Mouse (Mus musculus) cortical plate, adult 2 months (tissue): ENCODE data around the gene Myb. TPM values are rescaled to one million over a fixed set of nuclear protein-coding genes. Genes with fewer than 3 reads are reported as not detected.

Source experiments
- H3K27ac ChIP-seq: fragments of 200-500 bp; 2 replicates; pipeline ENCODE4 v1.5.1; 2012; ENCODE audit warnings: low read length, control low read depth, inconsistent platforms; ENCODE audit not compliant: insufficient read depth
- H3K4me1 ChIP-seq: fragments of 200-500 bp; 2 replicates; pipeline ENCODE4 v1.6.1; 2011; ENCODE audit warnings: low read length; ENCODE audit not compliant: control insufficient read depth, insufficient read depth
- H3K4me3 ChIP-seq: fragments of 200-500 bp; 2 replicates; pipeline ENCODE4 v1.5.1; 2011; ENCODE audit warnings: mild to moderate bottlenecking, low read length, control low read depth; ENCODE audit not compliant: insufficient read depth
- CTCF ChIP-seq: fragments of 200-500 bp; IDR thresholded peaks from 2 replicates; pipeline ENCODE4 v1.5.1; 2011; ENCODE audit warnings: mild to moderate bottlenecking, control low read depth, low read length; ENCODE audit not compliant: insufficient read depth; ENCODE audit errors: extremely low read depth
- POLR2A ChIP-seq: fragments of 200-500 bp; IDR thresholded peaks from 2 replicates; pipeline ENCODE4 v1.6.1; 2011; ENCODE audit warnings: mild to moderate bottlenecking, low read length, control low read depth; ENCODE audit not compliant: insufficient read depth; ENCODE audit errors: extremely low read depth
- polyA plus RNA-seq: library from polyadenylated mRNA; depleted of rRNA; stranded (reverse); fragments of >200 nt; gene quantifications from 2 replicates; pipeline ENCODE4 v1.2.3, GENCODE M21; 2012; rRNA removed

Myb gene
- polyA plus RNA-seq: 0.44 and 0.56 TPM in 2 replicates

DNA sequence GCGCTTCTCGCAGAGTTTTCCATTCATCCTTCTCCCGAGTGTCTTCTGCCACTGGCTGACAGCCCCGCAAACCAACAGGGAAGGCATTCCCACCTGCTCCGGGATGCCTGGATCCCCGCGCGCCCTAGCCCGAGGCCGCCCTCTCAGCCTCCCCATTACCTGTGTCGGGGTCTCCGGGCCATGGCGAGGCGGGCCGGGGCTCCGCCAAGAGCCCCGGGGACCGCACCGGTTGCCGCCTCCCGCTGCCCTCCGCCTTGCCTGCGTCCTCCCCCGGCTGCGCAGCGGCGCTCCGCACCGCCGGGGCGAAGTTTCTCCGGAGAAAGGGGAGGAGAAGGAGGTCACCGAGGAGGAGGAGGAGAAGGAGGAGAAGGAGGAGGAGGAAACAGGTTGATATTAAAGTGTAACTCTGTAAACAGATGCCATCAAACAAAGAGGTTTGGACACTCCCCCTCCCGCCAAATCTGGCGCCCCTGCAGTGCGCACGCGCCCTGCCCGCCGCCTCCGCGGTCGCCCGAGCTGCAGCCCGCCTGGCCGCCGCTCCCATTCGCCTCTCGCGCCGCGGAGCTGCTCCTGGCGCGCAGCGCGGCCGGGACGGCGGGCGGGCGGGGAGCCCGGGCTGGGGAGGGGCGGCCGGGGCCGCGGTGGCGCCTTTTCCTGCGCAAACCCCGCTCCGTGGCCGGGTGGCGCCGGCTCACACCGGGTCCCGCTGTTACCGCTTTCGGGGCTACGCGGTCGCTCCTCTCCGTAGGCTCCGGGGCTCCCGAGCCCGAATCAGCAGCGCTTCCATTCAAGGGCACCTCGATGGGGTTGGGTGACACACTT, at the start of gene Myb:
TSS of gene Myb (minus strand) at position 448 of the 822 bp plus-strand sequence.
- H3K4me3 ChIP-seq: peak within 1 kb of the TSS; percentile 38
- no peak within 1 kb of the TSS for H3K27ac ChIP-seq
- TF ChIP-seq POLR2A (no peak), CTCF (no peak)
- H3K4me1 ChIP-seq: no peaks in the 10 kb centered on the region; the same call in 1 of the 2 replicates

DNA sequence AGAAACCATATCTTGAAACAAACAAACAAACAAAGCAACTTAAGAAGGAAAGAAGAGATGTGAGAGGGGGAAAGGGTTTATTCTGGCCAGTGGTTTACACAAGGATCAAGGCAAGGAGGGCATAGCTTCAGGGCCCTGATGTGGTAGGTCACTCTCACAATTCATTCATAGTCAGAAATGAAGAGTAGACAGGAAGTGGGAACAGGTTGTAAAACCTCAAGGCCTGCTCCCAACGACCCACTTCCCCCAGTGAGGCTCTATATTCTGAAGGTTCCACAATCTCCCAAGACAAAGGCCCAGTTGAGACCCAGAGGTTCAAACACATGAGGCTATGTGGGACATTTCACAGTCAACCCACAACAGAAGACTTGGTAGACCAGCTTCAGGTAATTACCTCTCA, 46.6 kb upstream of the Myb start:
- H3K27ac ChIP-seq: no peak overlapping the region
- no peak overlapping the region for H3K4me3 ChIP-seq
- H3K4me1 ChIP-seq: no peaks in the 10 kb centered on the region
- TF ChIP-seq CTCF (no peak), POLR2A (no peak)

DNA sequence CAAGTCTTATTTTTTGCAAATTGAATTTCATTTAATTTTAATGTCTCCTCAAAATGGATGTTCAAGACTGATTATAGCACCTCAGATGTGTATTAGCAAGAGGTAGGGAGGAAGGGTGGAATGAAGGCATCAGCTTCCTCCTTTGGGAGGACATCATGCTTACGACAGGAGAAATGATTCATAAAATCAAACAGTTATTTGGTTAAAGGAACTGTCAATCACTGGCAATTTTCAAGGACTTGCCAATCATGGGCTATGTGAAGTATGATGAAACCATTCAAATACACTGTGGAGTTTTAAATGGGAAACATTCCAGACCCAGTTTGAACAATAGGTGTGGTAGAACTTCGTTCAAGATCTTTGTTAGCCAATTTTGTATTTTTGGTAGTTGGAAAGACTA, 45.4 kb upstream of the Myb start:
- H3K4me3 ChIP-seq: no peak overlapping the region
- no peak overlapping the region for H3K27ac ChIP-seq
- no peaks in the 10 kb centered on the region for H3K4me1 ChIP-seq
- no peak for TF ChIP-seq CTCF
- no peak for TF ChIP-seq POLR2A

DNA sequence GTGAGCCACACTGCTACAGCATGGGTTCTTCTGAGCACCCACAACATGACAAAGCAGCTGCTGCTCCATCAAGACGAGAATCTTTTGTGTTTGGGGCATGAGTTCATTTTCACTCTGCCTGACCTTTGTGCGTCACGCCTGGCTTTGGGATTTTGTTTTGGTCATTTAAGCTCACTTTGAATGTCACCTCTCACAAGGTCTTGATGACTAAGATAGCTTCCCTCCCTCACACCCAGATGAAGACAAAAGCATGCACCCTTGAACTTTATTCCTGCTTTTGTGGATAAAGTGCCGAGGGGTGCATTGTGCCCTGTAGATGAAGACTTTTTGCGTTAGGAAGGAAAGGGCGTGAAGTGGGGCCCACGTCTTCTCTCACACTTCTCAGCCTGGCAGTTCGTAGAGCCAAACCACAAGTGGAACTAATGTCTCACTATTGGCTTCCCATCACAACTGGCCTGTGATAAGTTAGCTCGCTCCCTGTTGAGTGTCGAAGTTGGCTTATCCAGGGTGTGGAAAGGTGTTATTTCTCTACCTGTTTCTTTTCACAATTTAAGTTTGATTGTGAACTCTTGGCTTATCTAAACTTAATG, 43.8 kb upstream of the Myb start:
- TF ChIP-seq CTCF (no peak), POLR2A (no peak)
- Histone ChIP-seq H3K4me1 (no peaks in the 10 kb centered on the region), H3K27ac (no peak overlapping the region), H3K4me3 (no peak overlapping the region)

DNA sequence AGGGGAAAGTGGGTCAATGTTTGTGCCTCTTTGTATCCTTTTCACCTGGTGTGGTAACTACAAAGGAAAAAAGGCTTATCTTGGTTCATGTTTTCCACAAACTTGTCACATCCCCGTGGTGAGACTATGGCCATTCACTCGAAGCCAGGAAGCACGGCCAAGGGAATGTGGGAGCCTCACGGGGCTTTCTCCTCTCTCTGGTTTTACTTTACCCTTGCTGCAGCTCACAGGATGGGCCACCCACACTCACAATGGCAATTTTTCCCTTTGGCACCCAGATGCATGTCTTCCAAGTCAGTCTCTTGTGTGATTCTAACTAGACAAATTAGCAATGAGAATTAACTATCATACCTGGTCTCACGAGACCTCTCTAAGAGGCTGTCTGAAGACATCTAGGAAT, 43.1 kb upstream of the Myb start:
- Histone ChIP-seq H3K27ac (no peak overlapping the region), H3K4me3 (no peak overlapping the region), H3K4me1 (no peaks in the 10 kb centered on the region)
- TF ChIP-seq CTCF: no peak
- no peak for TF ChIP-seq POLR2A

DNA sequence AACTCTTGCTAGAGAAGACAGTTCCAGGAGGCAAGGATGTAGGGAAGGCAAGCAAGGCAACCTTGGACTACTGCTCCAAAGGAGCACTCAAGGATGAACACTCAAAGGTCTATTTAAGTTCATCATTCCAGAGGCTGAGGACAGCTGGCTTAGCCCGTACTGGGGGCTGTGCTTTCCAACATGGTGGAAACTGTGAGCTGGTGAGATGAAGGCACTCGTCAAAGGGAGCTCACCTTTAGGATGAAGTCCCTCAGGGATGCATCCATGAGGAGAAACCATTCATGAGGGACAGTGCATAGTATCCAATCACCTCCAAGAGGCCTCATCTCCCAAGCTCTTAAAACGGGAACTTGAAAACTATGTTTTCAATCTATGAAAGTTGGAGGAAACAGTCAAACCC, 42.7 kb upstream of the Myb start:
- TF ChIP-seq POLR2A (no peak), CTCF (no peak)
- Histone ChIP-seq H3K4me3 (no peak overlapping the region), H3K4me1 (no peaks in the 10 kb centered on the region), H3K27ac (no peak overlapping the region)

DNA sequence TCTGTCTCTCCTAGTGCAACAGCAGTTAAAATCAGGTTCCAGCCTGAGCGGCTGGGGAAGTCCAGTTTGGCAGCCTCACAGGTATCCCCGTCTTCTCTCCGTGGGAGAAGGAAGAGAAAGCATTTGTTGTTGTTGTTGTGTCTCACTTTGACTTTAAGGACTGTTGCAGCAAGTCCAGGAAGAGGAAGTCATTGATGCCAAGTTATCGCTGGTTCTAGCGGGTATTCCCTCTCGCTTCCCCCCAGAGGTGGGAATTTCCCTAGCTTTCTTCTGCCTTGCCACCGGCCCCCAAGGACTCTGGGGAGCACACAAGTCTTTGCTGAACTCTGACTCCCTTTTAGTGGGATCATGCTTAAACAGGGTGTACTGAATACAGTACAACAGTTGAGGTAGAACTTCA, 40.0 kb upstream of the Myb start:
- Histone ChIP-seq H3K4me3 (no peak overlapping the region), H3K27ac (no peak overlapping the region), H3K4me1 (no peaks in the 10 kb centered on the region)
- no peak for TF ChIP-seq POLR2A
- TF ChIP-seq CTCF: no peak

DNA sequence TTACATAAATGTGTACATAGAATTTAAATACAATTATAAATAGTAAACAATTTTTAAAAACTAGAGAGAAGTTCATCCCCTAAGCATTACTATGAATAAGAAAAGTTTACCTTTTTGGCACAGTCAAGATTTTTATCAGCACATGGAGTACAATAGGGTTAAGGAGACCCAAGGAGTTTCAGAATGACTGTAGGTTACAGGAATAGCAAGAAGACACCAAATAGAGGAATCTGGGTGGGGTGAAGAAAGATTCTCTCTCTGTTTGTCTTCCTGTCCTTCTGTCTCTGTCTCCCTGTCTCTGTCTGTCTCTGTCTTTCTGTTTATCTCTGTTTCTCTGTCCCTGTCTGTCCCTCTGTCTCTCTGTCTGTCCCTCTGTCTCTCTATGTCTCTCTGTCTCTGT, 39.5 kb upstream of the Myb start:
- TF ChIP-seq CTCF (no peak), POLR2A (no peak)
- Histone ChIP-seq H3K27ac (no peak overlapping the region), H3K4me1 (no peaks in the 10 kb centered on the region), H3K4me3 (no peak overlapping the region)

DNA sequence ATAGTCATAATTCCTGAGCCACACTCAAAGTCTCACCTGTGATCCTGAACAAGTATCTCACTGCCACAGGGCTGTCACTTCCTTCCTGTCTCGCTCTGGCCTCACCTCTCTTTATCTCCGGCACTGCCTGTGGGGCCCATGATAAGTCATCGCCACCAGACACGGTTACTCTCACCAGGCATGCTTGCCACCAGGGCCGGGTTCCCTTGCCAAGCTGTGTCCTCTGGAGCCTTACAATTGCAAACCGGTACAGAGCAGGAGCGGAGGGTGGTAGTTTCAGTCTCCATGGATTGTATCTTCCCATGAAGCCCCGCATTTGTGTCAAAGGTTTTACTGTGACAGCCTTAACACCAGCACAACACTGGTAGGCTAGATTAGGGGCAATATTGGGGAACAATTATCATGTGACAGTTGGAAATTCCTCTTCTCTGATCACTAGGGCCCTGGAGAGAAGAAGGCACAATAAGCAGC, 35.9 kb upstream of the Myb start:
- Histone ChIP-seq H3K27ac (no peak overlapping the region), H3K4me1 (no peaks in the 10 kb centered on the region), H3K4me3 (no peak overlapping the region)
- TF ChIP-seq CTCF (no peak), POLR2A (no peak)

DNA sequence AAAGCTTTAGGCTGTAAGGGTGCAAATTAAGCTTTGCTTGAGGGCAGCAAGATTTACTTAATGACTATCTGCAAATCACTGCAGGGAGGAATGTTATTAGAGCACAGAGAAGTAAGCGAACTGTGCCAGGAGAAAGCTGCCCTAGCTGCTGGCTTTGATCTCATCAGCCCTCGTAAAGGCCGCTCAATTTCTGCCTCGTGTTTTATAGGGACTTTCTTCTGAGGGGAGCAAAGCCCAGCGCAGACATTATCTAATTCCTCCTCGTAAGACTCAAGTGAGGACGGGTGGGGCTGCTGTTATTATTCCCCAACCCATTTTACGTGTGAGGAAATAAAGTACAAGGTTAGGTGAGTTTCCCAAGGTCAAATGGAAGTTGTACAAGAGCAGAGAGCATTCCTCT, 34.8 kb upstream of the Myb start:
- no peak overlapping the region for H3K4me3 ChIP-seq

More for the DNA sequence above, 34.8 kb upstream of the Myb start:
- H3K4me1 ChIP-seq: no peaks in the 10 kb centered on the region
- no peak for TF ChIP-seq CTCF
- TF ChIP-seq POLR2A: no peak
- no peak overlapping the region for H3K27ac ChIP-seq
